Mouse (Mus musculus) right cerebral cortex, postnatal 36 days (tissue): ENCODE measurements around the gene Tmed4.
"Not testable (repeated sequence)": the region's sequence is repeated elsewhere in the genome, so short reads cannot be mapped to it uniquely, and the experiment has no call there.

ENCODE experiments used
- DNase-seq, 2 experiments: peaks; one replicate each; pipeline ENCODE4 v3.0.0; 2022; ENCODE audit warnings: low spot score in 2 of 2, mixed read lengths in 1 of 2

Tmed4 gene

GRCm38 (mm10) chr11:6273607-6274006 is 1.1 kb downstream of the Tmed4 start:
- no peak for DNase-seq

- peak; percentile 92 to 93 for DNase-seq
These were observed 7.1 kb downstream of the Tmed4 start, which contains the start of gene Ddx56 for GRCm38 (mm10) chr11:6267320-6268254. TSS of gene Ddx56 (minus strand) at chr11:6267772.

- no peak for DNase-seq
These were observed 8.0 kb downstream of the Tmed4 start for GRCm38 (mm10) chr11:6266621-6267020.

GRCm38 (mm10) chr11:6261434-6262082 is 13.1 kb downstream of the Tmed4 start:
- peak in 1 of 2 experiments; percentile 45 for DNase-seq

- no peak for DNase-seq
These were observed 15.3 kb downstream of the Tmed4 start for GRCm38 (mm10) chr11:6259413-6259812.

GRCm38 (mm10) chr11:6256490-6257072 is 18.1 kb downstream of the Tmed4 start:
- DNase-seq = no peak

- DNase-seq = not testable (repeated sequence)
These were observed 20.1 kb downstream of the Tmed4 start for GRCm38 (mm10) chr11:6254602-6255001.

GRCm38 (mm10) chr11:6252824-6253223 is 21.8 kb downstream of the Tmed4 start:
- DNase-seq = no peak

- no peak for DNase-seq
These were observed 22.4 kb downstream of the Tmed4 start for GRCm38 (mm10) chr11:6252248-6252647.

GRCm38 (mm10) chr11:6244707-6245106 is 30.0 kb downstream of the Tmed4 start:
- no peak for DNase-seq

GRCm38 (mm10) chr11:6233025-6233424 is 41.6 kb downstream of the Tmed4 start:
- no peak for DNase-seq

GRCm38 (mm10) chr11:6230012-6230411 is 44.7 kb downstream of the Tmed4 start, which contains the start of gene Npc1l1:
TSS of gene Npc1l1 (minus strand) at chr11:6230143.
- DNase-seq = no peak

- peak; percentile 14 to 58 for DNase-seq
These were observed 50.0 kb downstream of the Tmed4 start for GRCm38 (mm10) chr11:6224541-6225229.

- no peak for DNase-seq
These were observed 52.5 kb downstream of the Tmed4 start for GRCm38 (mm10) chr11:6222187-6222586.
